Mouse (Mus musculus) C2C12 (cell line): ENCODE measurements around the gene Abcb10.

Source experiments
- CTCF ChIP-seq: IDR thresholded peaks from one replicate; pipeline ENCODE4 v1.5.1; 2011; ENCODE audit not compliant: control insufficient read depth, insufficient read depth, insufficient read length
- MAX ChIP-seq: IDR thresholded peaks from one replicate; pipeline ENCODE4 v1.6.1; 2011; ENCODE audit warnings: mild to moderate bottlenecking, control low read depth

GRCm38 (mm10) chr8:123982291-123982793, 580 bp downstream of the Abcb10 start:
- no peak for TF ChIP-seq CTCF
- no peak for TF ChIP-seq MAX
